Mouse (Mus musculus): ENCODE results near the gene Lrrk2.

Lrrk2 gene

GRCm38 (mm10) chr15:91685880-91686563, 13.0 kb downstream of the Lrrk2 start:
- no peak for DNase-seq (ENCODE audit: low spot score in 2 of 2)

- DNase-seq (ENCODE audit: low spot score in 2 of 2): peak in 1 of 2 experiments; percentile 4
Observed at GRCm38 (mm10) chr15:91690648-91691047, 17.7 kb downstream of the Lrrk2 start.

GRCm38 (mm10) chr15:91693051-91693450, 20.1 kb downstream of the Lrrk2 start:
- peak in 1 of 2 experiments; percentile 16 for DNase-seq (ENCODE audit: low spot score in 2 of 2)

- no peak for DNase-seq (ENCODE audit: low spot score in 2 of 2)
Observed at GRCm38 (mm10) chr15:91693856-91694255, 20.9 kb downstream of the Lrrk2 start.

GRCm38 (mm10) chr15:91700841-91701240, 27.9 kb downstream of the Lrrk2 start:
- no peak for DNase-seq (ENCODE audit: low spot score in 2 of 2)

- peak in 1 of 2 experiments; percentile 20 for DNase-seq (ENCODE audit: low spot score in 2 of 2)
Observed at GRCm38 (mm10) chr15:91702991-91703715, 30.2 kb downstream of the Lrrk2 start.

GRCm38 (mm10) chr15:91704091-91704490, 31.1 kb downstream of the Lrrk2 start:
- DNase-seq (ENCODE audit: low spot score in 2 of 2): no peak

GRCm38 (mm10) chr15:91709207-91710130, 36.5 kb downstream of the Lrrk2 start:
- no peak for DNase-seq (ENCODE audit: low spot score in 2 of 2)

GRCm38 (mm10) chr15:91735216-91735922, 62.4 kb downstream of the Lrrk2 start:
- no peak for DNase-seq (ENCODE audit: low spot score in 2 of 2)

GRCm38 (mm10) chr15:91736791-91737533, 64.0 kb downstream of the Lrrk2 start:
- DNase-seq (ENCODE audit: low spot score in 2 of 2): peak; percentile 24 to 45

- DNase-seq (ENCODE audit: low spot score in 2 of 2): no peak
Observed at GRCm38 (mm10) chr15:91738808-91739207, 65.8 kb downstream of the Lrrk2 start.

GRCm38 (mm10) chr15:91745501-91745900, 72.5 kb downstream of the Lrrk2 start:
- DNase-seq (ENCODE audit: low spot score in 2 of 2): no peak

- DNase-seq (ENCODE audit: low spot score in 2 of 2): no peak
Observed at GRCm38 (mm10) chr15:91752111-91752510, 79.1 kb downstream of the Lrrk2 start.

- DNase-seq (ENCODE audit: low spot score in 2 of 2): no peak
Observed at GRCm38 (mm10) chr15:91753378-91754080, 80.6 kb downstream of the Lrrk2 start.

- peak; percentile 28 to 55 for DNase-seq (ENCODE audit: low spot score in 2 of 2)
Observed at GRCm38 (mm10) chr15:91754546-91754945, 81.6 kb downstream of the Lrrk2 start.

- no peak for DNase-seq (ENCODE audit: low spot score in 2 of 2)
Observed at GRCm38 (mm10) chr15:91755756-91756155, 82.8 kb downstream of the Lrrk2 start.

- no peak for DNase-seq (ENCODE audit: low spot score in 2 of 2)
Observed at GRCm38 (mm10) chr15:91772041-91772440, 99.1 kb downstream of the Lrrk2 start.

- no peak for DNase-seq (ENCODE audit: low spot score in 2 of 2)
Observed at GRCm38 (mm10) chr15:91779166-91779565, 106.2 kb downstream of the Lrrk2 start.

GRCm38 (mm10) chr15:91781172-91781571, 108.2 kb downstream of the Lrrk2 start:
- DNase-seq (ENCODE audit: low spot score in 2 of 2): peak in 1 of 2 experiments; percentile 5

- no peak for DNase-seq (ENCODE audit: low spot score in 2 of 2)
Observed at GRCm38 (mm10) chr15:91788338-91788737, 115.4 kb downstream of the Lrrk2 start.
